Mouse (Mus musculus) olfactory bulb, adult 2 months (tissue): ENCODE results near the gene Slc2a4.

ENCODE experiments used
- CTCF ChIP-seq: fragments of 200-500 bp; IDR thresholded peaks from 2 replicates; pipeline ENCODE4 v1.5.1; 2012; ENCODE audit warnings: low read depth, mild to moderate bottlenecking, low read length, moderate library complexity; ENCODE audit not compliant: insufficient read depth
- POLR2A ChIP-seq: fragments of 200-500 bp; IDR thresholded peaks from 2 replicates; pipeline ENCODE4 v1.6.1; 2012; ENCODE audit warnings: mild to moderate bottlenecking, low read depth, low read length, moderate library complexity; ENCODE audit not compliant: insufficient read depth

- TF ChIP-seq POLR2A, result no peak
- TF ChIP-seq CTCF, result no peak
Measured at GRCm38 (mm10) chr11:69950807-69951459, 2.9 kb upstream of the Slc2a4 start.
